Mouse (Mus musculus): ENCODE data around the gene 9930021J03Rik.

DNA sequence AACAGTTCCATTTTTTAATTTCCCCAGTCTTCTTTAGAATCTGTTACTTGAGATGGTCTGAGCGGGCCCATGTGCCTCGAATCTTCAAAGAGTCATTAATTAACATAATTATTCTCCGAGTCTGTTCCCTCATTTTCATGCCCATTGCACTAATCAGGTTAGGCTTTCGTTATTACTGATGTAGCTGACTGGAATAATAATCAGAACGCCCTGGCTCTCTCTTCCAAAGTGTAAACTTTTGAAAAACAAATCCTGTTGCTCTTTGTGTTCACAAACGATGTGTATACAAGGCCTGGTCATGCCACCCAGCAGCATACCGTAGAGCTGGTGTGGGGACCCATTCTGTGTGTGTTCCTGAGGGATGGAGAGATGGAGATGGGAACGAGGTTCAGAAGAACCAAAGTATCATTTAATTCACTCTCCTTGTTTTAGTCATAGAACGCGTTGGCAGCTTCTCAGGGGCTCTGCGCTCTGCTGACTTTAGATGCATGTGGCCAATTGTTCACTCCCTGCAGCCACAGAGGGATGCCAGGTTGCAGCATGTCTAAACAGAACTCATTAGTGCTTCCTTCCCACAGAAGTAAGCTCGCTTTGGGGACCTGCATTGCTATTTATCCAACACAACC lies 38.4 kb upstream of the 9930021J03Rik start:
- TF ChIP-seq POLR2A (IDR thresholded peaks at IDR 0.05; ENCODE audit: extremely low read depth, insufficient read depth, low read length) (no peak), CTCF (IDR thresholded peaks at IDR 0.05; ENCODE audit: extremely low read depth, insufficient read depth, low read length) (no peak)

All from cortical plate, adult 2 months (tissue).